Mouse (Mus musculus) hindbrain, embryonic 16.5 days (tissue): ENCODE measurements around the gene Ppm1l. TPM values are rescaled to one million over a fixed set of nuclear protein-coding genes. Genes with fewer than 3 reads are reported as not detected.

ENCODE experiments used
- ATAC-seq: fragments of 200-750 bp; cut with Nextera tagmentation; 2 replicates; pipeline ENCODE4 v1.8.0; 2017; ENCODE audit warnings: moderate TSS enrichment, moderate library complexity
- H3K27ac ChIP-seq: fragments of 300-500 bp; sonication (generic); 2 replicates; pipeline ENCODE4 v1.5.1; 2014; ENCODE audit warnings: low read depth, mild to moderate bottlenecking, control low read depth, low read length, moderate library complexity
- H3K27me3 ChIP-seq: fragments of 300-500 bp; sonication (generic); replicated peaks from 2 replicates; pipeline ENCODE4 v1.6.1; 2014; ENCODE audit warnings: low read length; ENCODE audit not compliant: control insufficient read depth, insufficient read depth
- H3K36me3 ChIP-seq: fragments of 300-500 bp; sonication (generic); 2 replicates; pipeline ENCODE4 v1.6.1; 2014; ENCODE audit warnings: mild to moderate bottlenecking, low read length, moderate library complexity, mixed read lengths; ENCODE audit not compliant: control insufficient read depth, insufficient read depth
- H3K4me1 ChIP-seq: fragments of 300-500 bp; sonication (generic); 2 replicates; pipeline ENCODE4 v1.6.1; 2014; ENCODE audit warnings: low read depth, low read length; ENCODE audit not compliant: control insufficient read depth, insufficient read depth
- H3K4me2 ChIP-seq: fragments of 300-500 bp; sonication (generic); 2 replicates; pipeline ENCODE4 v1.6.1; 2014; ENCODE audit warnings: mild to moderate bottlenecking, low read length, control low read depth, moderate library complexity
- H3K4me3 ChIP-seq: fragments of 300-500 bp; sonication (generic); 2 replicates; pipeline ENCODE4 v1.5.1; 2014; ENCODE audit warnings: mild to moderate bottlenecking, low read length, control low read depth, moderate library complexity
- H3K9ac ChIP-seq: fragments of 300-500 bp; sonication (generic); 2 replicates; pipeline ENCODE4 v1.6.1; 2014; ENCODE audit warnings: low read depth, mild to moderate bottlenecking, control low read depth, low read length, moderate library complexity
- H3K9me3 ChIP-seq: fragments of 300-500 bp; sonication (generic); 2 replicates; pipeline ENCODE4 v1.6.1; 2014; ENCODE audit warnings: mild to moderate bottlenecking, low read length, moderate library complexity; ENCODE audit not compliant: control insufficient read depth
- WGBS: fragments of 180-500 bp; shearing (Covaris S2); extraction: QIAGEN DNeasy Blood & Tissue Kit; methylation state at CpG from one replicate; pipeline ENCODE4 v1.1.7; 2014; 5-methylcytosine and 5-hydroxymethylcytosine counted together
- polyA plus RNA-seq: library from polyadenylated mRNA; unstranded; fragments of >200 nt; fragmentation: Nextera tagmentation; extraction: Ambion mirVana; gene quantifications from 2 replicates; pipeline ENCODE4 v1.2.1, GENCODE M21; 2015

Ppm1l gene
- polyA plus RNA-seq, 1 experiment from 2014 or later: 19.1 TPM

- WGBS: 26% methylated on average over 6 of the region's 6 CpGs
- H3K36me3 ChIP-seq: no peaks in the 10 kb centered on the region
- no peak overlapping the region for H3K4me3 ChIP-seq
- H3K27me3 ChIP-seq: no peaks in the 10 kb centered on the region
- H3K4me2 ChIP-seq: no peak overlapping the region
- H3K9ac ChIP-seq: 0 out of 2 replicates have a peak overlapping the region, but pooled peaks have one; percentile 25
- 0 out of 2 replicates have a peak overlapping the region, but pooled peaks have one; percentile 7 for H3K27ac ChIP-seq
- H3K4me1 ChIP-seq: peaks cover 10% of the 10 kb centered on the region
- peak; percentile 69 for ATAC-seq
- no peaks in the 10 kb centered on the region for H3K9me3 ChIP-seq
Observed at GRCm38 (mm10) chr3:69502009-69502408, 185.3 kb downstream of the Ppm1l start.

GRCm38 (mm10) chr3:69502527-69502926 is 185.9 kb downstream of the Ppm1l start:
- no peaks in the 10 kb centered on the region for H3K9me3 ChIP-seq
- no peaks in the 10 kb centered on the region for H3K27me3 ChIP-seq
- no peak overlapping the region for H3K4me3 ChIP-seq
- WGBS: 40% methylated on average over 4 of the region's 4 CpGs
- no peak overlapping the region for H3K27ac ChIP-seq
- H3K36me3 ChIP-seq: no peaks in the 10 kb centered on the region
- H3K4me2 ChIP-seq: no peak overlapping the region
- H3K9ac ChIP-seq: no peak overlapping the region
- H3K4me1 ChIP-seq: peaks cover 10% of the 10 kb centered on the region
- 0 out of 2 replicates have a peak, but pooled peaks have one; percentile 2 for ATAC-seq

GRCm38 (mm10) chr3:69505090-69505489 is 188.4 kb downstream of the Ppm1l start:
- 78% methylated on average over 7 of the region's 7 CpGs for WGBS
- Histone ChIP-seq H3K4me2 (no peak overlapping the region), H3K9ac (no peak overlapping the region), H3K4me1 (peaks cover 10% of the 10 kb centered on the region), H3K9me3 (no peaks in the 10 kb centered on the region), H3K27ac (no peak overlapping the region), H3K27me3 (no peaks in the 10 kb centered on the region), H3K4me3 (no peak overlapping the region), H3K36me3 (no peaks in the 10 kb centered on the region)
- ATAC-seq: no peak

- no peaks in the 10 kb centered on the region for H3K27me3 ChIP-seq
- WGBS: 72% methylated on average over 4 of the region's 4 CpGs
- H3K4me2 ChIP-seq: no peak overlapping the region
- H3K27ac ChIP-seq: no peak overlapping the region
- H3K9me3 ChIP-seq: no peaks in the 10 kb centered on the region
- H3K36me3 ChIP-seq: no peaks in the 10 kb centered on the region
- no peak for ATAC-seq
- no peak overlapping the region for H3K9ac ChIP-seq
- H3K4me3 ChIP-seq: no peak overlapping the region
- peaks cover 10% of the 10 kb centered on the region for H3K4me1 ChIP-seq
Observed at GRCm38 (mm10) chr3:69506352-69506751, 189.7 kb downstream of the Ppm1l start.

GRCm38 (mm10) chr3:69509411-69509952 is 192.8 kb downstream of the Ppm1l start:
- WGBS: 75% methylated on average over 3 of the region's 3 CpGs
- H3K36me3 ChIP-seq: no peaks in the 10 kb centered on the region
- H3K4me3 ChIP-seq: no peak overlapping the region
- no peaks in the 10 kb centered on the region for H3K27me3 ChIP-seq
- H3K4me1 ChIP-seq: peaks cover 3% of the 10 kb centered on the region
- H3K9ac ChIP-seq: no peak overlapping the region
- ATAC-seq: no peak
- no peak overlapping the region for H3K27ac ChIP-seq
- no peaks in the 10 kb centered on the region for H3K9me3 ChIP-seq
- H3K4me2 ChIP-seq: no peak overlapping the region

DNA sequence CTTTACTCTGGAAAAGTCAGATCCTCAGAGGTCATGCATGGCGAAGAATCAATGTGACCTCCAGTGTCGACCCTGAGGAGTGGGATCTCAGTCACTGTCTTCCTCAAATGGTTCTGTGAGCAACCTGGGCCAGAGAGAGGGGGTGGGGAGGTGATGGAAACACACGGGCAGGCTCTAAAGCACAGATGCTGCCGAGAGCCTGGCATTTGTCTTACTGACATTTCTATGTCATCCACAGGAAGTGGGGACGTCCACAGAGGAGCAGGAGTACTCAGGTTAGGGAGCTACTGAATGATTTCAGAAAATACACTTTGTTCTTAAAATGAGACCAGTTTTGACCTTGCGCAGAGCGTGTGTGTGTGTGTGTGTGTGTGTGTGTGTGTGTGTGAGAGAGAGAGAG is 195.2 kb downstream of the Ppm1l start:
- 48% methylated on average over 7 of the region's 7 CpGs for WGBS
- ATAC-seq: 0 out of 2 replicates have a peak, but pooled peaks have one; percentile 45
- H3K27ac ChIP-seq: 0 out of 2 replicates have a peak overlapping the region, but pooled peaks have one; percentile 31
- no peak overlapping the region for H3K9ac ChIP-seq
- H3K4me1 ChIP-seq: peaks cover 3% of the 10 kb centered on the region
- no peak overlapping the region for H3K4me2 ChIP-seq
- no peaks in the 10 kb centered on the region for H3K9me3 ChIP-seq
- H3K4me3 ChIP-seq: no peak overlapping the region
- H3K36me3 ChIP-seq: no peaks in the 10 kb centered on the region
- no peaks in the 10 kb centered on the region for H3K27me3 ChIP-seq

GRCm38 (mm10) chr3:69512402-69512801 is 195.7 kb downstream of the Ppm1l start:
- no peak for ATAC-seq
- peaks cover 3% of the 10 kb centered on the region for H3K4me1 ChIP-seq
- no peaks in the 10 kb centered on the region for H3K9me3 ChIP-seq
- no peak overlapping the region for H3K9ac ChIP-seq
- H3K36me3 ChIP-seq: no peaks in the 10 kb centered on the region
- WGBS: 56% methylated on average over 7 of the region's 7 CpGs
- H3K27me3 ChIP-seq: no peaks in the 10 kb centered on the region
- peak overlapping the region; percentile 31 for H3K27ac ChIP-seq
- H3K4me3 ChIP-seq: no peak overlapping the region
- H3K4me2 ChIP-seq: no peak overlapping the region

DNA sequence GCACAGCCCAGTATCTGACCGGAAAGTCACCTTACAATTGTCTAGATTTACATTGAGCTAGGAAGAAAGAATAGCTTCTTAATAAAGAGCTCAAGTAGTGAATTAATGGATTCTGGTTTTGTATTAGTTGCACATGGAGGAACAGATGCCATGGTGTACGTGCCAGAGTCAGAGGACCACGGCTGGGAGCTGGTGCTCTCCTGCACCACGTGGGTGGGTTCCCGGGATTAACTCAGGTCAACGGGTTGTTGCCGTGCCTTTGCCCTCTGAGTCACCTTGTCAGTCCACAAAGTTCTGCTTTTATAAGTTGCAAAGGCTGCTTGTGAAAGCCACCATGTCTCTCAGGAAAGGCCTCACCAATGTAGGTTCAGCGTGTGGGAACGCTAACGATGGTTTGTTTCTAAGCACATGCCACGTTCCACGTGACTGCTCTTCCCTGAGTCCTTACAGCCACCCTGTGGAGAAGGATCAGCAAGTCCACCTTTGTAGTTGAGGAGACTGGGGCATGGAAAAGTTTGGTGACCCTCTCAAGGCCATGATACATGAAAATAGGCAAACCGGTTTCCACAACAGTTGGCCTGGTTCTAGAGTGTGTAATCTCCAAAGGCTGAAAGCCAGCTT is 199.2 kb downstream of the Ppm1l start:
- H3K9me3 ChIP-seq: no peaks in the 10 kb centered on the region
- H3K27ac ChIP-seq: no peak overlapping the region
- H3K4me3 ChIP-seq: no peak overlapping the region
- peaks cover 14% of the 10 kb centered on the region for H3K4me1 ChIP-seq
- no peak overlapping the region for H3K4me2 ChIP-seq
- H3K36me3 ChIP-seq: no peaks in the 10 kb centered on the region
- 68% methylated on average over 13 of the region's 13 CpGs for WGBS
- H3K9ac ChIP-seq: no peak overlapping the region
- no peaks in the 10 kb centered on the region for H3K27me3 ChIP-seq
- no peak for ATAC-seq

- no peak overlapping the region for H3K4me3 ChIP-seq
- peaks cover 11% of the 10 kb centered on the region for H3K4me1 ChIP-seq
- H3K9me3 ChIP-seq: no peaks in the 10 kb centered on the region
- no peak overlapping the region for H3K4me2 ChIP-seq
- H3K36me3 ChIP-seq: no peaks in the 10 kb centered on the region
- H3K27ac ChIP-seq: no peak overlapping the region
- ATAC-seq: no peak
- H3K9ac ChIP-seq: no peak overlapping the region
- H3K27me3 ChIP-seq: no peaks in the 10 kb centered on the region
- WGBS: 65% methylated on average over 9 of the region's 9 CpGs
Observed at GRCm38 (mm10) chr3:69519188-69519587, 202.5 kb downstream of the Ppm1l start.
